Mouse (Mus musculus) heart, embryonic 12.5 days (tissue): ENCODE data around the gene Paics. TPM values are rescaled to one million over a fixed set of nuclear protein-coding genes. Genes with fewer than 3 reads are reported as not detected.

Experiments
- ATAC-seq: fragments of 200-750 bp; cut with Nextera tagmentation; 2 replicates; pipeline ENCODE4 v1.8.0; 2017; ENCODE audit warnings: moderate TSS enrichment, moderate library complexity; ENCODE audit not compliant: insufficient number of reproducible peaks, low FRiP score
- H3K27ac ChIP-seq: fragments of 300-500 bp; sonication (generic); 2 replicates; pipeline ENCODE4 v1.5.1; 2016; ENCODE audit warnings: mild to moderate bottlenecking, moderate library complexity; ENCODE audit not compliant: poor library complexity, severe bottlenecking
- H3K27me3 ChIP-seq: fragments of 300-500 bp; sonication (generic); replicated peaks from 2 replicates; pipeline ENCODE4 v1.6.1; 2016; ENCODE audit warnings: mild to moderate bottlenecking, moderate library complexity
- H3K36me3 ChIP-seq: fragments of 300-500 bp; sonication (generic); 2 replicates; pipeline ENCODE4 v1.6.1; 2016; ENCODE audit warnings: mild to moderate bottlenecking, moderate library complexity
- H3K4me1 ChIP-seq: fragments of 300-500 bp; sonication (generic); replicated peaks from 2 replicates; pipeline ENCODE4 v1.6.1; 2016; ENCODE audit warnings: mild to moderate bottlenecking
- H3K4me2 ChIP-seq: fragments of 300-500 bp; sonication (generic); 2 replicates; pipeline ENCODE4 v1.6.1; 2016; ENCODE audit warnings: mild to moderate bottlenecking, moderate library complexity
- H3K4me3 ChIP-seq: fragments of 300-500 bp; sonication (generic); 2 replicates; pipeline ENCODE4 v1.5.1; 2016; ENCODE audit warnings: mild to moderate bottlenecking
- H3K9ac ChIP-seq: fragments of 300-500 bp; sonication (generic); 2 replicates; pipeline ENCODE4 v1.6.1; 2016; ENCODE audit warnings: mild to moderate bottlenecking, moderate library complexity
- H3K9me3 ChIP-seq: fragments of 300-500 bp; sonication (generic); replicated peaks from 2 replicates; pipeline ENCODE4 v1.6.1; 2016; ENCODE audit warnings: mild to moderate bottlenecking, moderate library complexity
- WGBS: fragments of 180-500 bp; shearing (Covaris S2); methylation state at CpG from one replicate; pipeline ENCODE4 v1.1.7; 2016; 5-methylcytosine and 5-hydroxymethylcytosine counted together
- polyA plus RNA-seq: library from polyadenylated mRNA; unstranded; fragments of >200 nt; fragmentation: Nextera tagmentation; extraction: Ambion mirVana; gene quantifications from 2 replicates; pipeline ENCODE4 v1.2.1, GENCODE M21; 2016

The Paics gene
- polyA plus RNA-seq, 1 experiment from 2014 or later = 243 TPM

GRCm38 (mm10) chr5:76928124-76928832 lies 22.8 kb upstream of the Paics start:
- Histone ChIP-seq H3K4me1 (peaks cover 24% of the 10 kb centered on the region), H3K27ac (peak overlapping the region; percentile 75), H3K4me3 (peak overlapping the region; percentile 15), H3K4me2 (peak overlapping the region; percentile 53), H3K9ac (0 out of 2 replicates have a peak overlapping the region, but pooled peaks have one; percentile 23), H3K9me3 (no peaks in the 10 kb centered on the region), H3K36me3 (peaks cover 25% of the 10 kb centered on the region), H3K27me3 (no peaks in the 10 kb centered on the region)
- WGBS = 59% methylated on average over 16 of the region's 16 CpGs
- ATAC-seq = peak; percentile 67; the same call in 1 of the 2 replicates

- H3K4me3 ChIP-seq = no peak overlapping the region
- peak; percentile 61; the same call in 1 of the 2 replicates for ATAC-seq
- no peaks in the 10 kb centered on the region for H3K27me3 ChIP-seq
- H3K9ac ChIP-seq = no peak overlapping the region
- 52% methylated on average over 7 of the region's 7 CpGs for WGBS
- H3K36me3 ChIP-seq = peaks cover 22% of the 10 kb centered on the region
- H3K9me3 ChIP-seq = no peaks in the 10 kb centered on the region
- H3K4me2 ChIP-seq = peak overlapping the region; percentile 38
- H3K4me1 ChIP-seq = peaks cover 24% of the 10 kb centered on the region
- H3K27ac ChIP-seq = peak overlapping the region; percentile 75
Observed at GRCm38 (mm10) chr5:76929180-76929877, 21.8 kb upstream of the Paics start.

GRCm38 (mm10) chr5:76939717-76940116 lies 11.4 kb upstream of the Paics start:
- no peak overlapping the region for H3K9ac ChIP-seq
- 65% methylated on average over 8 of the region's 8 CpGs for WGBS
- no peak overlapping the region for H3K27ac ChIP-seq
- peaks cover 8% of the 10 kb centered on the region for H3K36me3 ChIP-seq
- no peak for ATAC-seq
- H3K4me2 ChIP-seq = no peak overlapping the region
- H3K27me3 ChIP-seq = no peaks in the 10 kb centered on the region
- no peak overlapping the region for H3K4me3 ChIP-seq
- H3K4me1 ChIP-seq = peaks cover 19% of the 10 kb centered on the region
- H3K9me3 ChIP-seq = no peaks in the 10 kb centered on the region

GRCm38 (mm10) chr5:76941975-76942374 lies 9.1 kb upstream of the Paics start:
- no peak overlapping the region for H3K4me2 ChIP-seq
- no peak overlapping the region for H3K4me3 ChIP-seq
- peaks cover 8% of the 10 kb centered on the region for H3K36me3 ChIP-seq
- no peak overlapping the region for H3K9ac ChIP-seq
- H3K9me3 ChIP-seq = no peaks in the 10 kb centered on the region
- no peak for ATAC-seq
- no peaks in the 10 kb centered on the region for H3K27me3 ChIP-seq
- 83% methylated on average over 4 of the region's 4 CpGs for WGBS
- H3K27ac ChIP-seq = no peak overlapping the region
- H3K4me1 ChIP-seq = peaks cover 38% of the 10 kb centered on the region

- H3K4me2 ChIP-seq = no peak overlapping the region
- no peaks in the 10 kb centered on the region for H3K27me3 ChIP-seq
- H3K27ac ChIP-seq = no peak overlapping the region
- no peaks in the 10 kb centered on the region for H3K9me3 ChIP-seq
- no peak overlapping the region for H3K4me3 ChIP-seq
- H3K4me1 ChIP-seq = peaks cover 44% of the 10 kb centered on the region
- no peak overlapping the region for H3K9ac ChIP-seq
- peaks cover 8% of the 10 kb centered on the region for H3K36me3 ChIP-seq
- ATAC-seq = no peak
- WGBS = 88% methylated on average over 4 of the region's 4 CpGs
Observed at GRCm38 (mm10) chr5:76942505-76942904, 8.6 kb upstream of the Paics start.

- H3K36me3 ChIP-seq = peaks cover 10% of the 10 kb centered on the region
- H3K4me2 ChIP-seq = no peak overlapping the region
- H3K4me3 ChIP-seq = no peak overlapping the region
- H3K9ac ChIP-seq = no peak overlapping the region
- H3K9me3 ChIP-seq = no peaks in the 10 kb centered on the region
- no peaks in the 10 kb centered on the region for H3K27me3 ChIP-seq
- ATAC-seq = no peak
- H3K4me1 ChIP-seq = peaks cover 56% of the 10 kb centered on the region
- H3K27ac ChIP-seq = no peak overlapping the region
- WGBS = 73% methylated on average over 6 of the region's 6 CpGs
Observed at GRCm38 (mm10) chr5:76944965-76945677, 6.0 kb upstream of the Paics start.

- Histone ChIP-seq H3K4me1 (peaks cover 56% of the 10 kb centered on the region), H3K4me2 (no peak overlapping the region)
- 83% methylated on average over 2 of the region's 2 CpGs for WGBS
Observed at GRCm38 (mm10) chr5:76945678-76946033, 5.5 kb upstream of the Paics start.

GRCm38 (mm10) chr5:76947142-76947541 lies 4.0 kb upstream of the Paics start:
- H3K4me3 ChIP-seq = no peak overlapping the region
- H3K9me3 ChIP-seq = no peaks in the 10 kb centered on the region
- H3K9ac ChIP-seq = no peak overlapping the region
- H3K36me3 ChIP-seq = peaks cover 6% of the 10 kb centered on the region; the same call in 1 of the 2 replicates
- no peak for ATAC-seq
- H3K27me3 ChIP-seq = no peaks in the 10 kb centered on the region
- H3K27ac ChIP-seq = peak overlapping the region; percentile 62
- 64% methylated on average over 4 of the region's 4 CpGs for WGBS
- H3K4me1 ChIP-seq = peaks cover 47% of the 10 kb centered on the region
- H3K4me2 ChIP-seq = no peak overlapping the region

More at GRCm38 (mm10) chr5:76945678-76946033, 5.5 kb upstream of the Paics start:
- Histone ChIP-seq H3K9ac (no peak overlapping the region), H3K36me3 (peaks cover 8% of the 10 kb centered on the region), H3K27ac (peak overlapping the region; percentile 62; the same call in 1 of the 2 replicates), H3K9me3 (no peaks in the 10 kb centered on the region), H3K4me3 (no peak overlapping the region), H3K27me3 (no peaks in the 10 kb centered on the region)
- no peak for ATAC-seq

GRCm38 (mm10) chr5:76947758-76948157 lies 3.3 kb upstream of the Paics start:
- H3K4me3 ChIP-seq = no peak overlapping the region
- H3K27ac ChIP-seq = peak overlapping the region; percentile 62
- H3K9me3 ChIP-seq = no peaks in the 10 kb centered on the region
- peak overlapping the region; percentile 41 for H3K4me2 ChIP-seq
- peaks cover 51% of the 10 kb centered on the region for H3K4me1 ChIP-seq
- no peak for ATAC-seq
- peaks cover 6% of the 10 kb centered on the region; the same call in 1 of the 2 replicates for H3K36me3 ChIP-seq
- no peak overlapping the region for H3K9ac ChIP-seq
- WGBS = 72% methylated on average over 4 of the region's 4 CpGs
- no peaks in the 10 kb centered on the region for H3K27me3 ChIP-seq

GRCm38 (mm10) chr5:76950343-76951105 lies 583 bp upstream of the Paics start:
- no peak; the same call in none of the 2 replicates for ATAC-seq
- Histone ChIP-seq H3K27me3 (no peaks in the 10 kb centered on the region), H3K9me3 (no peaks in the 10 kb centered on the region), H3K4me1 (peaks cover 65% of the 10 kb centered on the region), H3K4me3 (peak overlapping the region; percentile 91), H3K36me3 (peaks cover 15% of the 10 kb centered on the region; the same call in 1 of the 2 replicates), H3K27ac (peak overlapping the region; percentile 91), H3K4me2 (peak overlapping the region; percentile 97), H3K9ac (peak overlapping the region; percentile 84)
- WGBS = under 1% methylated on average over 24 of the region's 24 CpGs
